26 mouse cellular contexts compared by ENCODE assay signal in genomic region chr2:11448711-11449110, GRCm38 (mm10).
DNase-seq lines count a peak whose midpoint lies in the region; ATAC-seq and TF ChIP-seq lines count a peak whose summit lies in the region.
"Had no signal": no experiment of that assay in that cellular context is flagged by ENCODE, and none has a peak within 500 bp of the region (broad histone marks: within the 10 kb centered on the region; RNA-seq: fewer than 3 reads in every experiment).

No protein-coding gene starts in this region.

- no peaks in the 10 kb centered on the region for H3K36me3 ChIP-seq in heart, embryonic 16.5 days (ENCODE audit: control insufficient read depth, insufficient read depth)
- H3K36me3 ChIP-seq in heart, embryonic 10.5 days = no peaks in the 10 kb centered on the region
- no peaks in the 10 kb centered on the region for H3K36me3 ChIP-seq in lung, postnatal 0 days (ENCODE audit: insufficient read depth, low read length)
- H3K36me3 ChIP-seq: embryonic facial prominence, embryonic 15.5 days; forebrain, embryonic 10.5 days; G1E; heart, embryonic 13.5 days; hindbrain, embryonic 12.5 days had no signal

- H3K4me2 ChIP-seq in heart, embryonic 16.5 days (ENCODE audit: low read depth, low read length) = no peak overlapping the region
- no peak overlapping the region for H3K4me2 ChIP-seq in lung, postnatal 0 days (replicated peaks; ENCODE audit: low read depth, low read length)
- H3K4me2 ChIP-seq: embryonic facial prominence, embryonic 15.5 days; heart, embryonic 13.5 days; hindbrain, embryonic 12.5 days had no signal

- peak; percentile 34 for DNase-seq in adrenal gland, postnatal 10 days
- no peak for DNase-seq in adrenal gland, adult (ENCODE audit: inconsistent age in 2 of 2, low spot score in 1 of 2)
- no peak for DNase-seq in heart, embryonic 10.5 days (ENCODE audit: low spot score)
- no peak for DNase-seq in lung, postnatal 0 days (ENCODE audit: low spot score)
- no peak for DNase-seq in lung, postnatal 4 days
- DNase-seq in ovary, adult 18-20 months (ENCODE audit: low spot score) = no peak
- DNase-seq: adrenal gland, adult 2 months; adrenal gland, postnatal 36 days; B cell, adult 2 months; cerebellum, adult 11 months; cerebellum, adult 8-10 months; cerebellum, postnatal 14 days; embryo, embryonic 11 days; heart, postnatal 4 days had no signal

- H3K4me3 ChIP-seq in heart, embryonic 16.5 days (ENCODE audit: low read length) = no peak overlapping the region
- no peak overlapping the region for H3K4me3 ChIP-seq in heart, embryonic 10.5 days
- no peak overlapping the region for H3K4me3 ChIP-seq in lung, postnatal 0 days (ENCODE audit: low read depth, low read length)
- H3K4me3 ChIP-seq: embryonic facial prominence, embryonic 15.5 days; erythroblast, embryonic 14.5 days; forebrain, embryonic 10.5 days; heart, embryonic 13.5 days; hindbrain, embryonic 12.5 days had no signal

- WGBS in heart, embryonic 16.5 days = 67% methylated on average over 3 of the region's 3 CpGs
- 81% methylated on average over 3 of the region's 3 CpGs for WGBS in heart, embryonic 10.5 days
- 60% methylated on average over 3 of the region's 3 CpGs for WGBS in lung, postnatal 0 days

- no peak overlapping the region for H3K9ac ChIP-seq in heart, embryonic 16.5 days (ENCODE audit: low read length)
- H3K9ac ChIP-seq in lung, postnatal 0 days (replicated peaks; ENCODE audit: low read depth) = no peak overlapping the region
- H3K9ac ChIP-seq: embryonic facial prominence, embryonic 15.5 days; heart, embryonic 13.5 days; hindbrain, embryonic 12.5 days had no signal

- ATAC-seq in heart, embryonic 16.5 days (replicated peaks; ENCODE audit: extremely low read depth, insufficient read depth, low FRiP score) = no peak
- ATAC-seq in lung, postnatal 0 days = no peak; the same call in 1 of the 2 replicates
- ATAC-seq: CD4-positive, CD25-positive, alpha-beta regulatory T cell, adult 4 months; forebrain, embryonic 14.5 days; hindbrain, embryonic 16.5 days; inflammation-experienced regulatory T-cells, adult 6 months; intestine, postnatal 0 days had no signal

- no peak for TF ChIP-seq CTCF in lung, postnatal 0 days (IDR thresholded peaks at IDR 0.05)

- no peaks in the 10 kb centered on the region for H3K9me3 ChIP-seq in heart, embryonic 16.5 days (replicated peaks; ENCODE audit: control insufficient read depth, low read length)
- H3K9me3 ChIP-seq in heart, embryonic 10.5 days = no peaks in the 10 kb centered on the region
- no peaks in the 10 kb centered on the region for H3K9me3 ChIP-seq in lung, postnatal 0 days (ENCODE audit: low read length)
- H3K9me3 ChIP-seq: embryonic facial prominence, embryonic 15.5 days; forebrain, embryonic 10.5 days; G1E; heart, embryonic 13.5 days; hindbrain, embryonic 12.5 days had no signal

- no peaks in the 10 kb centered on the region for H3K4me1 ChIP-seq in heart, embryonic 16.5 days (ENCODE audit: control insufficient read depth, insufficient read depth, low read length)
- H3K4me1 ChIP-seq in heart, embryonic 10.5 days = no peaks in the 10 kb centered on the region
- no peaks in the 10 kb centered on the region for H3K4me1 ChIP-seq in lung, postnatal 0 days (ENCODE audit: insufficient read depth, low read depth, low read length)
- H3K4me1 ChIP-seq: embryonic facial prominence, embryonic 15.5 days; forebrain, embryonic 10.5 days; heart, embryonic 13.5 days; hindbrain, embryonic 12.5 days had no signal

- H3K27me3 ChIP-seq in heart, embryonic 16.5 days (ENCODE audit: control insufficient read depth, insufficient read depth, low read length) = no peaks in the 10 kb centered on the region
- H3K27me3 ChIP-seq in heart, embryonic 10.5 days (ENCODE audit: insufficient read depth, poor library complexity, severe bottlenecking) = no peaks in the 10 kb centered on the region
- H3K27me3 ChIP-seq in lung, postnatal 0 days (replicated peaks; ENCODE audit: insufficient read depth, low read length) = no peaks in the 10 kb centered on the region
- H3K27me3 ChIP-seq: embryonic facial prominence, embryonic 15.5 days; heart, embryonic 13.5 days; hindbrain, embryonic 12.5 days had no signal

- TF ChIP-seq EP300 in lung, postnatal 0 days (IDR thresholded peaks at IDR 0.05) = no peak

- peak overlapping the region; percentile 29; the same call in 1 of the 2 replicates for H3K27ac ChIP-seq in heart, embryonic 16.5 days (ENCODE audit: low read length)
- no peak overlapping the region for H3K27ac ChIP-seq in heart, embryonic 10.5 days
- H3K27ac ChIP-seq in lung, postnatal 0 days (ENCODE audit: low read length) = peak overlapping the region; percentile 23; the same call in 1 of the 2 replicates
- H3K27ac ChIP-seq: embryonic facial prominence, embryonic 15.5 days; forebrain, embryonic 10.5 days; heart, embryonic 13.5 days; hindbrain, embryonic 12.5 days had no signal
